Mouse (Mus musculus) CH12.LX (cell line): Measurements from ENCODE around the gene Lrrc75a. TPM values are rescaled to one million over a fixed set of nuclear protein-coding genes. Genes with fewer than 3 reads are reported as not detected.
A peak's percentile ranks its signal among the peaks of the same experiment; 100 is the strongest.

ENCODE experiments used
- DNase-seq: peaks from one replicate; pipeline ENCODE4 v3.0.0-alpha.2; 2013; ENCODE audit errors: extremely low read depth
- H3K27ac ChIP-seq: 2 replicates; pipeline ENCODE4 v1.5.1; 2012; ENCODE audit warnings: low read depth, mild to moderate bottlenecking, control low read depth, moderate library complexity; ENCODE audit not compliant: insufficient read depth
- H3K27me3 ChIP-seq: replicated peaks from 2 replicates; pipeline ENCODE3; 2012; ENCODE audit warnings: inconsistent platforms
- H3K36me3 ChIP-seq, 2 experiments: replicated peaks in 1 of 2; 2 replicates each; pipeline versions ENCODE3 to v1.6.1; 2012; ENCODE audit warnings: inconsistent platforms in 1 of 2, low read length in 1 of 2, mild to moderate bottlenecking in 1 of 2, mixed read lengths in 1 of 2, moderate library complexity in 1 of 2; ENCODE audit not compliant: control insufficient read depth in 1 of 2, insufficient read depth in 1 of 2
- H3K4me1 ChIP-seq, 2 experiments: 2 replicates each; pipeline ENCODE4 v1.6.1; 2012; ENCODE audit warnings: inconsistent platforms in 1 of 2, moderate library complexity in 1 of 2; ENCODE audit not compliant: insufficient read depth in 2 of 2, control insufficient read depth in 1 of 2
- H3K4me2 ChIP-seq: 2 replicates; pipeline ENCODE4 v1.6.1; 2012; ENCODE audit warnings: low read depth, mild to moderate bottlenecking, control low read depth; ENCODE audit not compliant: poor library complexity, insufficient read depth, severe bottlenecking
- H3K4me3 ChIP-seq, 3 experiments: fragments of 150-350 bp in 1 of 3; sonication (generic) in 1 of 3; replicated peaks in 1 of 3; 2 replicates each; pipeline versions ENCODE3 to v1.5.1; 2011 to 2012; ENCODE audit warnings: low read depth in 2 of 3, low read length in 2 of 3, mild to moderate bottlenecking in 2 of 3, moderate library complexity in 2 of 3, control low read depth in 1 of 3, improper control_type of control experiment in 1 of 3, inconsistent platforms in 1 of 3, mixed read lengths in 1 of 3; ENCODE audit not compliant: poor library complexity in 1 of 3
- H3K79me2 ChIP-seq: replicated peaks from 2 replicates; pipeline ENCODE4 v1.6.1; 2012; ENCODE audit warnings: mild to moderate bottlenecking, moderate library complexity; ENCODE audit not compliant: control insufficient read depth, poor library complexity, insufficient read depth, severe bottlenecking; ENCODE audit errors: extremely low read depth
- H3K9ac ChIP-seq: 2 replicates; pipeline ENCODE4 v1.6.1; 2012; ENCODE audit warnings: low read depth, mild to moderate bottlenecking, control low read depth, moderate library complexity; ENCODE audit not compliant: insufficient read depth
- H3K9me3 ChIP-seq: replicated peaks from 2 replicates; pipeline ENCODE3; 2012; ENCODE audit warnings: low read length, inconsistent platforms, mixed read lengths
- BHLHE40 ChIP-seq: IDR thresholded peaks from 2 replicates; pipeline ENCODE4 v1.6.1; 2011; ENCODE audit warnings: mild to moderate bottlenecking, low read depth, low read length, improper control_type of control experiment
- CHD1 ChIP-seq: IDR thresholded peaks from 2 replicates; pipeline ENCODE4 v1.6.1; 2012; ENCODE audit warnings: low read depth, low read length, improper control_type of control experiment, inconsistent platforms
- CHD2 ChIP-seq: IDR thresholded peaks from 2 replicates; pipeline ENCODE4 v1.6.1; 2011; ENCODE audit warnings: low read length, improper control_type of control experiment
- CTCF ChIP-seq, 2 experiments: IDR thresholded peaks in 1 of 2; conservative IDR thresholded peaks in 1 of 2; 2 replicates each; pipeline ENCODE4 v1.5.1; 2011 to 2012; ENCODE audit warnings: low read depth in 2 of 2, low read length in 2 of 2, improper control_type of control experiment in 1 of 2, inconsistent platforms in 1 of 2, mild to moderate bottlenecking in 1 of 2, moderate library complexity in 1 of 2
- E2F4 ChIP-seq: IDR thresholded peaks from 2 replicates; pipeline ENCODE4 v1.6.1; 2011; ENCODE audit warnings: low read depth, low read length, improper control_type of control experiment; ENCODE audit not compliant: insufficient replicate concordance
- ELF1 ChIP-seq: IDR thresholded peaks from 2 replicates; pipeline ENCODE4 v1.6.1; 2014; ENCODE audit warnings: low read depth, mild to moderate bottlenecking, inconsistent platforms, low read length, improper control_type of control experiment
- EP300 ChIP-seq: IDR thresholded peaks from 2 replicates; pipeline ENCODE4 v1.6.1; 2011; ENCODE audit warnings: low read length, improper control_type of control experiment
- ETS1 ChIP-seq: conservative IDR thresholded peaks from 2 replicates; pipeline ENCODE4 v1.6.1; 2012; ENCODE audit warnings: low read depth, mild to moderate bottlenecking, inconsistent platforms, low read length, improper control_type of control experiment, moderate library complexity
- GABPA ChIP-seq: IDR thresholded peaks from 2 replicates; pipeline ENCODE4 v1.6.1; 2012; ENCODE audit warnings: low read depth, low read length, improper control_type of control experiment, inconsistent platforms; ENCODE audit not compliant: insufficient replicate concordance
- HCFC1 ChIP-seq: IDR thresholded peaks from 2 replicates; pipeline ENCODE4 v1.6.1; 2012; ENCODE audit warnings: low read depth, mild to moderate bottlenecking, inconsistent platforms, low read length, improper control_type of control experiment
- IRF4 ChIP-seq: IDR thresholded peaks from 2 replicates; pipeline ENCODE4 v1.6.1; 2014; ENCODE audit warnings: low read depth, mild to moderate bottlenecking, inconsistent platforms, low read length, improper control_type of control experiment
- JUN ChIP-seq: IDR thresholded peaks from 2 replicates; pipeline ENCODE4 v1.6.1; 2011; ENCODE audit warnings: low read depth, mild to moderate bottlenecking, low read length, improper control_type of control experiment, moderate library complexity; ENCODE audit not compliant: insufficient read depth
- JUND ChIP-seq: conservative IDR thresholded peaks from 2 replicates; pipeline ENCODE4 v1.6.1; 2011; ENCODE audit warnings: low read depth, low read length, improper control_type of control experiment
- KAT2A ChIP-seq: IDR thresholded peaks from 2 replicates; pipeline ENCODE4 v1.6.1; 2012; ENCODE audit warnings: low read length, improper control_type of control experiment, inconsistent platforms; ENCODE audit not compliant: insufficient replicate concordance
- MAFK ChIP-seq: IDR thresholded peaks from 2 replicates; pipeline ENCODE4 v1.6.1; 2011; ENCODE audit warnings: low read length, improper control_type of control experiment; ENCODE audit not compliant: insufficient replicate concordance
- MAX ChIP-seq: IDR thresholded peaks from 2 replicates; pipeline ENCODE4 v1.6.1; 2011; ENCODE audit warnings: low read length, improper control_type of control experiment
- MAZ ChIP-seq: IDR thresholded peaks from 2 replicates; pipeline ENCODE4 v1.6.1; 2012; ENCODE audit warnings: low read depth, mild to moderate bottlenecking, inconsistent platforms, low read length, improper control_type of control experiment, moderate library complexity
- MEF2A ChIP-seq: IDR thresholded peaks from 2 replicates; pipeline ENCODE4 v1.6.1; 2014; ENCODE audit warnings: low read depth, mild to moderate bottlenecking, inconsistent platforms, low read length, improper control_type of control experiment, borderline replicate concordance
- MXI1 ChIP-seq: IDR thresholded peaks from 2 replicates; pipeline ENCODE4 v1.6.1; 2011; ENCODE audit warnings: mild to moderate bottlenecking, low read depth, low read length, improper control_type of control experiment
- MYC ChIP-seq: IDR thresholded peaks from 2 replicates; pipeline ENCODE4 v1.6.1; 2011; ENCODE audit warnings: low read depth, mild to moderate bottlenecking, improper control_type of control experiment, low read length
- NELFE ChIP-seq: IDR thresholded peaks from 2 replicates; pipeline ENCODE4 v1.6.1; 2011; ENCODE audit warnings: low read depth, low read length, improper control_type of control experiment
- NRF1 ChIP-seq: IDR thresholded peaks from 2 replicates; pipeline ENCODE4 v1.6.1; 2014; ENCODE audit warnings: low read depth, mild to moderate bottlenecking, inconsistent platforms, low read length, improper control_type of control experiment, moderate library complexity
- PAX5 ChIP-seq: IDR thresholded peaks from 2 replicates; pipeline ENCODE4 v1.6.1; 2012; ENCODE audit warnings: low read length, inconsistent platforms, mixed read lengths
- POLR2A ChIP-seq: IDR thresholded peaks from 2 replicates; pipeline ENCODE4 v1.6.1; 2011; ENCODE audit warnings: low read depth, mild to moderate bottlenecking, improper control_type of control experiment, low read length
- POLR2AphosphoS2 ChIP-seq: IDR thresholded peaks from 2 replicates; pipeline ENCODE4 v1.6.1; 2011; ENCODE audit warnings: low read depth, low read length, improper control_type of control experiment
- RAD21 ChIP-seq: IDR thresholded peaks from 2 replicates; pipeline ENCODE4 v1.6.1; 2011; ENCODE audit warnings: low read depth, mild to moderate bottlenecking, low read length, improper control_type of control experiment, moderate library complexity
- RCOR1 ChIP-seq: conservative IDR thresholded peaks from 2 replicates; pipeline ENCODE4 v1.6.1; 2012; ENCODE audit warnings: low read depth, mild to moderate bottlenecking, inconsistent platforms, low read length, improper control_type of control experiment
- SIN3A ChIP-seq: IDR thresholded peaks from 2 replicates; pipeline ENCODE4 v1.6.1; 2012; ENCODE audit warnings: low read length, improper control_type of control experiment, inconsistent platforms
- SMC3 ChIP-seq: IDR thresholded peaks from 2 replicates; pipeline ENCODE4 v1.6.1; 2011; ENCODE audit warnings: low read depth, low read length, improper control_type of control experiment
- TBP ChIP-seq: conservative IDR thresholded peaks from 2 replicates; pipeline ENCODE4 v1.6.1; 2011; ENCODE audit warnings: low read depth, low read length, improper control_type of control experiment
- TCF12 ChIP-seq: IDR thresholded peaks from 2 replicates; pipeline ENCODE4 v1.6.1; 2014; ENCODE audit warnings: low read depth, mild to moderate bottlenecking, inconsistent platforms, low read length, improper control_type of control experiment
- UBTF ChIP-seq: IDR thresholded peaks from 2 replicates; pipeline ENCODE4 v1.6.1; 2012; ENCODE audit warnings: low read depth, mild to moderate bottlenecking, inconsistent platforms, low read length, improper control_type of control experiment, moderate library complexity
- USF1 ChIP-seq: IDR thresholded peaks from 2 replicates; pipeline ENCODE4 v1.6.1; 2014; ENCODE audit warnings: low read depth, mild to moderate bottlenecking, inconsistent platforms, low read length, improper control_type of control experiment
- USF2 ChIP-seq: conservative IDR thresholded peaks from 2 replicates; pipeline ENCODE4 v1.6.1; 2011; ENCODE audit warnings: low read depth, low read length, improper control_type of control experiment
- ZC3H11A ChIP-seq: IDR thresholded peaks from 2 replicates; pipeline ENCODE4 v1.6.1; 2012; ENCODE audit warnings: low read depth, mild to moderate bottlenecking, inconsistent platforms, low read length, improper control_type of control experiment
- ZKSCAN1 ChIP-seq: IDR thresholded peaks from 2 replicates; pipeline ENCODE4 v1.6.1; 2012; ENCODE audit warnings: low read depth, inconsistent platforms, low read length, improper control_type of control experiment, borderline replicate concordance
- ZMIZ1 ChIP-seq: IDR thresholded peaks from 2 replicates; pipeline ENCODE4 v1.6.1; 2012; ENCODE audit warnings: low read depth, mild to moderate bottlenecking, inconsistent platforms, low read length, improper control_type of control experiment
- ZNF384 ChIP-seq: IDR thresholded peaks from 2 replicates; pipeline ENCODE4 v1.6.1; 2012; ENCODE audit warnings: low read depth, low read length, improper control_type of control experiment, inconsistent platforms
- dilution Hi-C: fragments of 300-500 bp; cut with MboI; formaldehyde crosslinking; loops from 2 replicates; pipeline ENCODE4 v1.14.3; 2020; ENCODE audit warnings: low sequenced_read_pairs; ENCODE audit not compliant: extremely low pct_unique_long_range_greater_than_20kb, extremely low pct_ligation_motif_present
- in situ Hi-C: fragments of 300-500 bp; cut with MboI; formaldehyde crosslinking; loops from 3 replicates; pipeline ENCODE4 v1.14.3; 2019; ENCODE audit warnings: low sequenced_read_pairs, low pct_ligation_motif_present, low pct_unique_long_range_greater_than_20kb, mixed read lengths
- polyA plus RNA-seq: library from polyadenylated mRNA; unstranded; fragments of >175 nt; gene quantifications from 2 replicates; pipeline ENCODE4 v1.2.1, GENCODE M21; 2012; ENCODE audit warnings: low read depth; ENCODE audit not compliant: insufficient read length
- total RNA-seq, 2 experiments: library from RNA; depleted of rRNA; stranded (reverse); fragments of 300-350 nt in 1 of 2; fragments of >200 nt in 1 of 2; gene quantifications; 2 replicates each; pipeline ENCODE4 v1.2.3; 2012 to 2014

Lrrc75a gene
- total and polyA plus RNA-seq, 3 experiments, result 1.3 to 12.6 (median 1.8) TPM

DNA sequence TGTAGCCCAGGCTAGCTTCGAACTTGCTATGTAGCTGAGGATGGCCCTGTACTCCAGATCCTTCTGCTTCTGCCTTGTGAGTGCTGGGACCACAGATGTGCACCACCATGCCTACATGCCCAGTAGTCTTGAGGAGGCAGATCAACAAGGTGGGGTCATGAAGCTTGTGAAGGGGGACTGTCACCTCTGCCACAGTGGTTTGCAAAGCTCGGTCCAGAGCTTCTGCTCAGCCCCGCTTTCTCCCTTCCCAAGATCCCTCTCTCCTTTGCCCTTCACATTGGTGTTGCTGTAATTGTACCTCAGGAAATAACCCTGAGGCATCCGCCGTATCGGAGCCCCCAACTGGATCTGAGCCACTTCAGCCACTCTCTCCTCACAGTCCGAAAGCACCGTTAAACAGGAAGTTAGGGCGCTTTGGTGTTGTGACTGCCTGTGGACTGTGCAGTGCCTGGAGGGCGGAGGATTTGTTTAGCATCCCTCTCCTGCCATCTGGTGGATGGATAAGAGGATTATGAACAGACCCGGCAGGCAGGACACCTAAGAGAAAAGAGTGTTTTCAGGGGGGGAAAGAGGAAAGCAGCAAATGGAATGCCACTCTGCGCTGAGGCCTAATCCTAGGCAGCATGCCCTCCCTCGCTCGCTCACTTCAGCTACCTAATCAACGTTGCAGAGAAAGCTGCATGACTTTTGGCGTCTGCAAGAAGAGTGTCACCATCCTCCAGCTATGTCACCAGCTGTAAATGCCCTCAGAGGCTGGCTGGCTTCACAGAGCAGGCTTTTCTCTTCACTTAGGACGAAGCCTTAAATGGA is 27.4 kb upstream of the Lrrc75a start:
- no peaks in the 10 kb centered on the region for H3K9me3 ChIP-seq
- H3K27me3 ChIP-seq, result no peaks in the 10 kb centered on the region
- peak; percentile 92 for DNase-seq
- dilution Hi-C loops (no loop called here), in situ Hi-C loops (loop anchor here (5.0 kb wide), 1 partner anchor 63 kb away; no protein-coding TSS in a partner anchor)
- H3K79me2 ChIP-seq, result no peaks in the 10 kb centered on the region
- H3K4me1 ChIP-seq, result peaks cover 4 to 19% of the 10 kb centered on the region in 2 experiments; a peak in 3 of 4 replicates
- peak overlapping the region; percentile 23; the same call in 1 of the 2 replicates for H3K9ac ChIP-seq
- H3K4me2 ChIP-seq, result peak overlapping the region; percentile 68; the same call in 1 of the 2 replicates
- no peak for TF ChIP-seq MEF2A
- no peak for TF ChIP-seq UBTF
- no peak for TF ChIP-seq ZKSCAN1
- peak; percentile 97 for TF ChIP-seq SMC3
- TF ChIP-seq USF1, result no peak
- TF ChIP-seq JUN, result no peak
- TF ChIP-seq ELF1, result peak; percentile 86
- TF ChIP-seq GABPA, result no peak
- TF ChIP-seq MAX, result no peak; the same call in 1 of the 2 replicates
- no peak for TF ChIP-seq E2F4
- TF ChIP-seq KAT2A, result 0 out of 2 replicates have a peak, but pooled peaks have one; percentile 14
- no peak for TF ChIP-seq HCFC1
- peak; percentile 69; the same call in 1 of the 2 replicates for TF ChIP-seq SIN3A
- TF ChIP-seq IRF4, result peak; percentile 22
- no peak for TF ChIP-seq PAX5
- no peak for TF ChIP-seq CHD2
- TF ChIP-seq JUND, result no peak
- TF ChIP-seq EP300, result no peak
- TF ChIP-seq MYC, result 0 out of 2 replicates have a peak, but pooled peaks have one; percentile 33
- TF ChIP-seq NELFE, result peak; percentile 59; the same call in 1 of the 2 replicates
- peak; percentile 93 for TF ChIP-seq RAD21
- no peak for TF ChIP-seq CHD1
- no peak; the same call in 1 of the 2 replicates for TF ChIP-seq MXI1
- no peak for TF ChIP-seq MAFK
- TF ChIP-seq TCF12, result peak; percentile 32; the same call in 1 of the 2 replicates
- no peak for TF ChIP-seq ZNF384
- peak; percentile 43 to 96 for TF ChIP-seq CTCF (conservative IDR thresholded peaks at IDR 0.05 in 1 of 2, IDR thresholded peaks at IDR 0.05 in 1 of 2; ENCODE audit: low read depth in 2 of 2, low read length in 2 of 2)
- peak; percentile 62; the same call in 1 of the 2 replicates for TF ChIP-seq MAZ
- TF ChIP-seq BHLHE40, result peak; percentile 46
- no peak for TF ChIP-seq USF2
- no peak for TF ChIP-seq RCOR1
- no peak for TF ChIP-seq ZMIZ1
- TF ChIP-seq ETS1, result no peak
- peak; percentile 74 for TF ChIP-seq ZC3H11A
- TF ChIP-seq TBP, result peak; percentile 72; the same call in 1 of the 2 replicates
- no peak for TF ChIP-seq NRF1
- TF ChIP-seq POLR2AphosphoS2, result no peak
- peak; percentile 39 for TF ChIP-seq POLR2A
- no peaks in the 10 kb centered on the region for H3K36me3 ChIP-seq
- H3K4me3 ChIP-seq, result peak overlapping the region in 1 of 3 experiments; percentile 2
- no peak overlapping the region for H3K27ac ChIP-seq
